Mouse (Mus musculus): Measurements from ENCODE around the gene Sgms1.

DNA sequence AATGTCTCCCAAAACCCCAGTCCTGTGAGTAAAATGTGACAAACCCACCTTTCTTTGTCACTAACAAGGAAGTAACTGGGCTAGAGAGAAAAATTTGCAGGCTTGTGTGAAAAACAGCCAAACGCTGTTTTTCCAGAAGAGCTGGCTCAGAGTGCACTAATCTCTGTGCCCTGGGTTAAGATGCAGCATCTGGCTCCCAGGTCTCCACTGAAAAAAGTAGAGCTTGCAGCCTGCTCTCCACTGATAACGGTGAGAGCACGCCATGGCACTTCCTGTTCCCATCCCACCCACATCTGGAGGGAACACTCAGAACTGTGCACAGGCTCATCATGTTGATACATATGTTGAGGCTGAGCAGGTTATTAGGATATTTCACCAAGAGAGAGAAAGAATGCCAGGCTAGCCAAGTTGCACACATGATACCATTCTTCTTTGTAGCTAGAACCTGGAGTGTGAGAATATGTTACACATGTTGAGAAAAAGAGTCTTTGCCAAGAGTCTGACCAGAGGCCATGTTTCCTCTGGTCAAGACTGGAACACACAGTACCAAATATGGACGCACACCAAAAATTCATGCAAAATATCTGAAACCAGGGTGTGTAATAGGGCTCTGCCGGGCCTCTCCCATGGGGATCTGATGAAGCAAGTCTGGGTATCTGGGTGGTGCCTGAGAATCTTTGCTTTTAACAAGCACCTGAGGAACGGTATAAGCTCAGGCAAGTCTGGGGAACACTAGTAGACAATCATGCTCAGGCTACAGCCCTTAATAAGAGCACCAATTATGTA, 116.8 kb downstream of the Sgms1 start:
- no peak for TF ChIP-seq POLR2A (IDR thresholded peaks at IDR 0.05; ENCODE audit: borderline replicate concordance, extremely low read depth, low read depth, low read length)
- no peak for TF ChIP-seq CTCF (IDR thresholded peaks at IDR 0.05; ENCODE audit: insufficient read depth, low read length)

Data from lung, adult 2 months (tissue).